Mouse (Mus musculus) forebrain, embryonic 12.5 days (tissue): ENCODE measurements around the gene Emc10. TPM values are rescaled to one million over a fixed set of nuclear protein-coding genes. Genes with fewer than 3 reads are reported as not detected.
A peak's percentile ranks its signal among the peaks of the same experiment; 100 is the strongest.

Source experiments
- ATAC-seq: fragments of 200-750 bp; cut with Nextera tagmentation; 2 replicates; pipeline ENCODE4 v1.8.0; 2017; ENCODE audit warnings: moderate TSS enrichment; ENCODE audit not compliant: low FRiP score
- H3K27ac ChIP-seq: fragments of 300-500 bp; sonication (generic); 2 replicates; pipeline ENCODE4 v1.5.1; 2016; ENCODE audit warnings: mild to moderate bottlenecking
- H3K27me3 ChIP-seq: fragments of 300-500 bp; sonication (generic); 2 replicates; pipeline ENCODE4 v1.6.1; 2016; ENCODE audit warnings: mild to moderate bottlenecking
- H3K36me3 ChIP-seq: fragments of 300-500 bp; sonication (generic); replicated peaks from 2 replicates; pipeline ENCODE4 v1.6.1; 2016; ENCODE audit warnings: mild to moderate bottlenecking
- H3K4me1 ChIP-seq: fragments of 300-500 bp; sonication (generic); 2 replicates; pipeline ENCODE4 v1.6.1; 2016
- H3K4me2 ChIP-seq: fragments of 300-500 bp; sonication (generic); 2 replicates; pipeline ENCODE4 v1.6.1; 2016; ENCODE audit warnings: mild to moderate bottlenecking, moderate library complexity
- H3K4me3 ChIP-seq: fragments of 300-500 bp; sonication (generic); replicated peaks from 2 replicates; pipeline ENCODE4 v1.5.1; 2016; ENCODE audit warnings: mild to moderate bottlenecking
- H3K9ac ChIP-seq: fragments of 300-500 bp; sonication (generic); 2 replicates; pipeline ENCODE4 v1.6.1; 2016; ENCODE audit warnings: mild to moderate bottlenecking
- H3K9me3 ChIP-seq: fragments of 300-500 bp; sonication (generic); 2 replicates; pipeline ENCODE4 v1.6.1; 2016
- WGBS: fragments of 180-500 bp; shearing (Covaris S2); methylation state at CpG from one replicate; pipeline ENCODE4 v1.1.7; 2016; 5-methylcytosine and 5-hydroxymethylcytosine counted together
- polyA plus RNA-seq: library from polyadenylated mRNA; unstranded; fragments of >200 nt; fragmentation: Nextera tagmentation; extraction: Ambion mirVana; gene quantifications from 2 replicates; pipeline ENCODE4 v1.2.1, GENCODE M21; 2016

Emc10 gene
- polyA plus RNA-seq, 1 experiment from 2014 or later = 121 TPM

- WGBS = 3% methylated on average over 20 of the region's 20 CpGs
- Histone ChIP-seq H3K27ac (no peak overlapping the region), H3K9ac (peak overlapping the region; percentile 33; the same call in 1 of the 2 replicates), H3K4me3 (no peak overlapping the region), H3K36me3 (no peaks in the 10 kb centered on the region), H3K4me2 (peak overlapping the region; percentile 44), H3K4me1 (peaks cover 16% of the 10 kb centered on the region), H3K9me3 (peaks cover 3% of the 10 kb centered on the region; the same call in 1 of the 2 replicates), H3K27me3 (peaks cover 68% of the 10 kb centered on the region)
- peak; percentile 68; the same call in 1 of the 2 replicates for ATAC-seq
Measured at GRCm38 (mm10) chr7:44521710-44522109, 25.4 kb upstream of the Emc10 start.

- H3K36me3 ChIP-seq = no peaks in the 10 kb centered on the region
- H3K9me3 ChIP-seq = peaks cover 3% of the 10 kb centered on the region; the same call in 1 of the 2 replicates
- H3K27me3 ChIP-seq = peaks cover 68% of the 10 kb centered on the region
- no peak overlapping the region for H3K27ac ChIP-seq
- H3K4me1 ChIP-seq = peaks cover 16% of the 10 kb centered on the region
- H3K4me3 ChIP-seq = no peak overlapping the region
- H3K9ac ChIP-seq = no peak overlapping the region
- no peak for ATAC-seq
- WGBS = 67% methylated on average over 3 of the region's 3 CpGs
- no peak overlapping the region for H3K4me2 ChIP-seq
Measured at GRCm38 (mm10) chr7:44520990-44521389, 24.7 kb upstream of the Emc10 start.

- H3K4me1 ChIP-seq = peaks cover 6% of the 10 kb centered on the region; the same call in 1 of the 2 replicates
- no peak overlapping the region for H3K4me3 ChIP-seq
- no peak overlapping the region for H3K27ac ChIP-seq
- H3K9me3 ChIP-seq = peaks cover 3% of the 10 kb centered on the region; the same call in 1 of the 2 replicates
- WGBS = 72% methylated on average over 9 of the region's 9 CpGs
- H3K4me2 ChIP-seq = no peak overlapping the region
- H3K36me3 ChIP-seq = no peaks in the 10 kb centered on the region
- peaks cover 66% of the 10 kb centered on the region for H3K27me3 ChIP-seq
- H3K9ac ChIP-seq = no peak overlapping the region
- ATAC-seq = no peak
Measured at GRCm38 (mm10) chr7:44519240-44519913, 23.0 kb upstream of the Emc10 start.

- H3K9ac ChIP-seq = no peak overlapping the region
- H3K4me3 ChIP-seq = no peak overlapping the region
- H3K27ac ChIP-seq = no peak overlapping the region
- no peaks in the 10 kb centered on the region for H3K36me3 ChIP-seq
- H3K4me2 ChIP-seq = no peak overlapping the region
- no peak for ATAC-seq
- H3K27me3 ChIP-seq = peaks cover 36% of the 10 kb centered on the region
- H3K4me1 ChIP-seq = no peaks in the 10 kb centered on the region
- peaks cover 2% of the 10 kb centered on the region; the same call in 1 of the 2 replicates for H3K9me3 ChIP-seq
Measured at GRCm38 (mm10) chr7:44507491-44507890, 11.2 kb upstream of the Emc10 start.

GRCm38 (mm10) chr7:44501563-44502115 lies 5.3 kb upstream of the Emc10 start:
- Histone ChIP-seq H3K27me3 (peaks cover 25% of the 10 kb centered on the region), H3K36me3 (peaks cover 7% of the 10 kb centered on the region; the same call in 1 of the 2 replicates), H3K4me2 (no peak overlapping the region), H3K4me1 (peaks cover 12% of the 10 kb centered on the region), H3K4me3 (no peak overlapping the region), H3K27ac (no peak overlapping the region), H3K9ac (no peak overlapping the region), H3K9me3 (no peaks in the 10 kb centered on the region)
- WGBS = 36% methylated on average over 5 of the region's 5 CpGs
- peak; percentile 51; the same call in 1 of the 2 replicates for ATAC-seq

- no peaks in the 10 kb centered on the region for H3K9me3 ChIP-seq
- ATAC-seq = no peak
- no peak overlapping the region for H3K27ac ChIP-seq
- no peak overlapping the region for H3K9ac ChIP-seq
- H3K36me3 ChIP-seq = peaks cover 7% of the 10 kb centered on the region; the same call in 1 of the 2 replicates
- no peak overlapping the region for H3K4me2 ChIP-seq
- no peak overlapping the region for H3K4me3 ChIP-seq
- H3K27me3 ChIP-seq = peaks cover 25% of the 10 kb centered on the region
- WGBS = 70% methylated on average over 20 of the region's 20 CpGs
- peaks cover 20% of the 10 kb centered on the region for H3K4me1 ChIP-seq
Measured at GRCm38 (mm10) chr7:44500046-44500445, 3.7 kb upstream of the Emc10 start.

- no peak overlapping the region for H3K4me3 ChIP-seq
- no peak overlapping the region for H3K4me2 ChIP-seq
- no peaks in the 10 kb centered on the region for H3K9me3 ChIP-seq
- peaks cover 25% of the 10 kb centered on the region for H3K27me3 ChIP-seq
- WGBS = 72% methylated on average over 1 of the region's 1 CpGs
- no peak overlapping the region for H3K27ac ChIP-seq
- H3K9ac ChIP-seq = no peak overlapping the region
- H3K36me3 ChIP-seq = peaks cover 10% of the 10 kb centered on the region; the same call in 1 of the 2 replicates
- ATAC-seq = no peak
- peaks cover 26% of the 10 kb centered on the region for H3K4me1 ChIP-seq
Measured at GRCm38 (mm10) chr7:44498922-44499321, 2.6 kb upstream of the Emc10 start.

- Histone ChIP-seq H3K4me3 (peak overlapping the region; percentile 74), H3K9me3 (no peaks in the 10 kb centered on the region), H3K27ac (no peak overlapping the region), H3K27me3 (peaks cover 20% of the 10 kb centered on the region), H3K4me2 (peak overlapping the region; percentile 87), H3K36me3 (peaks cover 20% of the 10 kb centered on the region), H3K4me1 (peaks cover 26% of the 10 kb centered on the region), H3K9ac (peak overlapping the region; percentile 84; the same call in 1 of the 2 replicates)
- WGBS = 87% methylated on average over 10 of the region's 10 CpGs
- no peak for ATAC-seq
Measured at GRCm38 (mm10) chr7:44497361-44498055, 1.2 kb upstream of the Emc10 start.

GRCm38 (mm10) chr7:44496771-44497109 lies 411 bp upstream of the Emc10 start:
- no peak for ATAC-seq
- H3K4me3 ChIP-seq = peak overlapping the region; percentile 74
- under 1% methylated on average over 26 of the region's 26 CpGs for WGBS
- H3K27me3 ChIP-seq = peaks cover 20% of the 10 kb centered on the region
- H3K9me3 ChIP-seq = no peaks in the 10 kb centered on the region
- H3K4me2 ChIP-seq = peak overlapping the region; percentile 87
- H3K27ac ChIP-seq = peak overlapping the region; percentile 96
- H3K9ac ChIP-seq = peak overlapping the region; percentile 84
- H3K36me3 ChIP-seq = peaks cover 28% of the 10 kb centered on the region
- H3K4me1 ChIP-seq = peaks cover 26% of the 10 kb centered on the region

- Histone ChIP-seq H3K36me3 (peaks cover 44% of the 10 kb centered on the region), H3K4me2 (peak overlapping the region; percentile 87), H3K9me3 (no peaks in the 10 kb centered on the region), H3K4me1 (peaks cover 26% of the 10 kb centered on the region), H3K4me3 (peak overlapping the region; percentile 74), H3K27ac (no peak overlapping the region), H3K9ac (peak overlapping the region; percentile 81; the same call in 1 of the 2 replicates), H3K27me3 (peaks cover 11% of the 10 kb centered on the region; the same call in 1 of the 2 replicates)
- 87% methylated on average over 7 of the region's 7 CpGs for WGBS
- ATAC-seq = no peak
Measured at GRCm38 (mm10) chr7:44495086-44495485, 1.2 kb downstream of the Emc10 start.

- H3K4me1 ChIP-seq = peaks cover 26% of the 10 kb centered on the region
- WGBS = 92% methylated on average over 12 of the region's 12 CpGs
- no peak overlapping the region for H3K27ac ChIP-seq
- no peaks in the 10 kb centered on the region for H3K9me3 ChIP-seq
- no peak overlapping the region for H3K9ac ChIP-seq
- peak overlapping the region; percentile 87 for H3K4me2 ChIP-seq
- ATAC-seq = no peak
- H3K36me3 ChIP-seq = peaks cover 48% of the 10 kb centered on the region
- H3K27me3 ChIP-seq = peaks cover 7% of the 10 kb centered on the region; the same call in 1 of the 2 replicates
- 0 out of 2 replicates have a peak overlapping the region, but pooled peaks have one; percentile 74 for H3K4me3 ChIP-seq
Measured at GRCm38 (mm10) chr7:44494681-44495080, 1.6 kb downstream of the Emc10 start.

GRCm38 (mm10) chr7:44492166-44492826 lies 4.0 kb downstream of the Emc10 start:
- Histone ChIP-seq H3K27ac (no peak overlapping the region), H3K4me1 (peaks cover 20% of the 10 kb centered on the region), H3K9me3 (no peaks in the 10 kb centered on the region), H3K36me3 (peaks cover 57% of the 10 kb centered on the region), H3K4me2 (no peak overlapping the region), H3K9ac (no peak overlapping the region), H3K27me3 (no peaks in the 10 kb centered on the region), H3K4me3 (no peak overlapping the region)
- ATAC-seq = no peak
- 93% methylated on average over 21 of the region's 21 CpGs for whole genome bisulfite sequencing
